In genomic region chr1:135125990-135126389, GRCm38 (mm10) we compare ENCODE assay signal across 14 mouse cellular contexts. TPM values are rescaled to one million over a fixed set of nuclear protein-coding genes. Genes with fewer than 3 reads are reported as not detected.
DNase-seq lines count a peak whose midpoint lies in the region; ATAC-seq lines count a peak whose summit lies in the region.
"Had no signal": no experiment of that assay in that cellular context is flagged by ENCODE, and none has a peak within 500 bp of the region (broad histone marks: within the 10 kb centered on the region; RNA-seq: fewer than 3 reads in every experiment).

No protein-coding gene starts in this region.

- H3K9ac ChIP-seq in hindbrain, embryonic 14.5 days, result no peak overlapping the region
- H3K9ac ChIP-seq in hindbrain, embryonic 13.5 days, result no peak overlapping the region
- 0 out of 2 replicates have a peak overlapping the region, but pooled peaks have one; percentile 6 for H3K9ac ChIP-seq in midbrain, embryonic 16.5 days (ENCODE audit: low read depth, low read length)
- no peak overlapping the region for H3K9ac ChIP-seq in midbrain, embryonic 15.5 days
- H3K9ac ChIP-seq in embryonic facial prominence, embryonic 14.5 days (ENCODE audit: low read depth, low read length), result peak overlapping the region; percentile 52
- no peak overlapping the region for H3K9ac ChIP-seq in limb, embryonic 15.5 days

- WGBS in hindbrain, embryonic 14.5 days, result 61% methylated on average over 8 of the region's 8 CpGs
- WGBS in hindbrain, embryonic 13.5 days, result 75% methylated on average over 8 of the region's 8 CpGs
- WGBS in midbrain, embryonic 16.5 days, result 63% methylated on average over 8 of the region's 8 CpGs
- 56% methylated on average over 8 of the region's 8 CpGs for WGBS in midbrain, embryonic 15.5 days
- WGBS in embryonic facial prominence, embryonic 14.5 days, result 34% methylated on average over 8 of the region's 8 CpGs
- 24% methylated on average over 8 of the region's 8 CpGs for WGBS in limb, embryonic 15.5 days

- no peaks in the 10 kb centered on the region for H3K27me3 ChIP-seq in hindbrain, embryonic 14.5 days (ENCODE audit: control insufficient read depth, insufficient read depth, low read length)
- H3K27me3 ChIP-seq in hindbrain, embryonic 13.5 days, result peaks cover 13% of the 10 kb centered on the region
- no peaks in the 10 kb centered on the region for H3K27me3 ChIP-seq in midbrain, embryonic 16.5 days (ENCODE audit: control insufficient read depth, insufficient read depth, low read depth, low read length)
- peaks cover 3% of the 10 kb centered on the region; the same call in 1 of the 2 replicates for H3K27me3 ChIP-seq in midbrain, embryonic 15.5 days (replicated peaks)
- H3K27me3 ChIP-seq in embryonic facial prominence, embryonic 14.5 days (replicated peaks; ENCODE audit: control insufficient read depth, insufficient read depth, low read length), result no peaks in the 10 kb centered on the region
- peaks cover 9% of the 10 kb centered on the region; the same call in 1 of the 2 replicates for H3K27me3 ChIP-seq in limb, embryonic 15.5 days
- H3K27me3 ChIP-seq: CH12.LX had no signal

- H3K4me1 ChIP-seq in hindbrain, embryonic 14.5 days (replicated peaks; ENCODE audit: control insufficient read depth, insufficient read depth, low read length), result 0 out of 2 replicates have a peak, but pooled peaks cover 3% of the 10 kb centered on the region
- peaks cover 12% of the 10 kb centered on the region for H3K4me1 ChIP-seq in hindbrain, embryonic 13.5 days (replicated peaks)
- H3K4me1 ChIP-seq in midbrain, embryonic 16.5 days (ENCODE audit: control insufficient read depth, insufficient read depth, low read length), result no peaks in the 10 kb centered on the region; the same call in 1 of the 2 replicates
- H3K4me1 ChIP-seq in midbrain, embryonic 15.5 days, result 0 out of 2 replicates have a peak, but pooled peaks cover 4% of the 10 kb centered on the region
- H3K4me1 ChIP-seq in embryonic facial prominence, embryonic 14.5 days (ENCODE audit: control insufficient read depth, insufficient read depth, low read length), result peaks cover 33% of the 10 kb centered on the region
- H3K4me1 ChIP-seq in limb, embryonic 15.5 days, result peaks cover 57% of the 10 kb centered on the region

- DNase-seq in hindbrain, embryonic 14.5 days (ENCODE audit: low spot score), result peak; percentile 45
- peak; percentile 71 for DNase-seq in embryonic facial prominence, embryonic 14.5 days (ENCODE audit: low spot score)
- no peak for DNase-seq in thymus, adult 18-20 months
- no peak for DNase-seq in layer of hippocampus, adult 9-10 months (ENCODE audit: low spot score)
- DNase-seq: right cerebral cortex, postnatal 14 days had no signal

- no peaks in the 10 kb centered on the region for H3K36me3 ChIP-seq in hindbrain, embryonic 14.5 days (replicated peaks; ENCODE audit: control insufficient read depth, insufficient read depth)
- H3K36me3 ChIP-seq in hindbrain, embryonic 13.5 days, result no peaks in the 10 kb centered on the region
- H3K36me3 ChIP-seq in midbrain, embryonic 16.5 days (ENCODE audit: control insufficient read depth, insufficient read depth, low read length), result no peaks in the 10 kb centered on the region
- H3K36me3 ChIP-seq in midbrain, embryonic 15.5 days (replicated peaks), result no peaks in the 10 kb centered on the region
- no peaks in the 10 kb centered on the region for H3K36me3 ChIP-seq in embryonic facial prominence, embryonic 14.5 days (ENCODE audit: control insufficient read depth, insufficient read depth, low read length)
- H3K36me3 ChIP-seq in limb, embryonic 15.5 days, result no peaks in the 10 kb centered on the region

- no peak overlapping the region for H3K4me2 ChIP-seq in hindbrain, embryonic 14.5 days (replicated peaks)
- H3K4me2 ChIP-seq in hindbrain, embryonic 13.5 days, result no peak overlapping the region
- no peak overlapping the region for H3K4me2 ChIP-seq in midbrain, embryonic 16.5 days (ENCODE audit: low read length)
- H3K4me2 ChIP-seq in midbrain, embryonic 15.5 days, result no peak overlapping the region
- peak overlapping the region; percentile 44 for H3K4me2 ChIP-seq in embryonic facial prominence, embryonic 14.5 days (ENCODE audit: low read depth, low read length)
- H3K4me2 ChIP-seq in limb, embryonic 15.5 days, result peak overlapping the region; percentile 21

- no peak overlapping the region for H3K27ac ChIP-seq in hindbrain, embryonic 14.5 days
- no peak overlapping the region for H3K27ac ChIP-seq in hindbrain, embryonic 13.5 days
- H3K27ac ChIP-seq in midbrain, embryonic 16.5 days (ENCODE audit: low read length), result no peak overlapping the region
- no peak overlapping the region for H3K27ac ChIP-seq in midbrain, embryonic 15.5 days
- peak overlapping the region; percentile 88 for H3K27ac ChIP-seq in embryonic facial prominence, embryonic 14.5 days (replicated peaks; ENCODE audit: low read depth, low read length)
- peak overlapping the region; percentile 85 for H3K27ac ChIP-seq in limb, embryonic 15.5 days
- H3K27ac ChIP-seq: stomach, postnatal 0 days had no signal

- no peak overlapping the region for H3K4me3 ChIP-seq in hindbrain, embryonic 14.5 days (replicated peaks; ENCODE audit: low read length)
- no peak overlapping the region for H3K4me3 ChIP-seq in hindbrain, embryonic 13.5 days
- H3K4me3 ChIP-seq in midbrain, embryonic 16.5 days (ENCODE audit: low read depth, low read length), result no peak overlapping the region
- no peak overlapping the region for H3K4me3 ChIP-seq in midbrain, embryonic 15.5 days
- H3K4me3 ChIP-seq in embryonic facial prominence, embryonic 14.5 days (ENCODE audit: low read depth, low read length), result peak overlapping the region; percentile 13
- 0 out of 2 replicates have a peak overlapping the region, but pooled peaks have one; percentile 11 for H3K4me3 ChIP-seq in limb, embryonic 15.5 days
- H3K4me3 ChIP-seq: myocyte had no signal

- no peak for ATAC-seq in hindbrain, embryonic 14.5 days (ENCODE audit: low FRiP score)
- no peak for ATAC-seq in hindbrain, embryonic 13.5 days (ENCODE audit: low FRiP score)
- no peak for ATAC-seq in midbrain, embryonic 16.5 days
- no peak for ATAC-seq in midbrain, embryonic 15.5 days (replicated peaks)
- no peak; the same call in 1 of the 2 replicates for ATAC-seq in embryonic facial prominence, embryonic 14.5 days (ENCODE audit: low read depth)
- ATAC-seq in limb, embryonic 15.5 days (ENCODE audit: insufficient number of reproducible peaks, low FRiP score, low TSS enrichment, low read depth), result no peak

- no peaks in the 10 kb centered on the region for H3K9me3 ChIP-seq in hindbrain, embryonic 14.5 days (ENCODE audit: control insufficient read depth, low read length)
- H3K9me3 ChIP-seq in hindbrain, embryonic 13.5 days, result no peaks in the 10 kb centered on the region
- no peaks in the 10 kb centered on the region for H3K9me3 ChIP-seq in midbrain, embryonic 16.5 days (replicated peaks; ENCODE audit: control insufficient read depth, low read length, poor library complexity, severe bottlenecking)
- no peaks in the 10 kb centered on the region for H3K9me3 ChIP-seq in midbrain, embryonic 15.5 days
- H3K9me3 ChIP-seq in embryonic facial prominence, embryonic 14.5 days (ENCODE audit: control insufficient read depth, low read length), result no peaks in the 10 kb centered on the region
- no peaks in the 10 kb centered on the region for H3K9me3 ChIP-seq in limb, embryonic 15.5 days

RNA-seq across cellular contexts. Expression of gene Ptpn7, which starts 6.5 kb away (rescaled TPM):
- polyA plus RNA-seq in hindbrain, embryonic 14.5 days (2014; fragmentation: Nextera tagmentation; extraction: Ambion mirVana), result 0.11 and 0.22 TPM in 2 replicates
- 0.62 and 0.88 TPM in 2 replicates for polyA plus RNA-seq in hindbrain, embryonic 13.5 days (2015; fragmentation: Nextera tagmentation; extraction: Ambion mirVana)
- polyA plus RNA-seq in midbrain, embryonic 16.5 days (2015; fragmentation: Nextera tagmentation; extraction: Ambion mirVana), result 0.11 and 0.26 TPM in 2 replicates
- 0.34 and 0.50 TPM in 2 replicates for polyA plus RNA-seq in midbrain, embryonic 15.5 days (2015; fragmentation: Nextera tagmentation; extraction: Ambion mirVana)
- polyA plus RNA-seq in embryonic facial prominence, embryonic 14.5 days (2014; fragmentation: Nextera tagmentation; extraction: Ambion mirVana), result 2.1 and 2.7 TPM in 2 replicates
- polyA plus RNA-seq in limb, embryonic 15.5 days (2015; fragmentation: Nextera tagmentation; extraction: Ambion mirVana), result 4.3 and 4.5 TPM in 2 replicates

RNA-seq across cellular contexts. Expression of gene Arl8a, which starts 20.6 kb away (rescaled TPM):
- polyA plus RNA-seq in hindbrain, embryonic 14.5 days (2014; fragmentation: Nextera tagmentation; extraction: Ambion mirVana), result 354 and 383 TPM in 2 replicates
- 284 and 285 TPM in 2 replicates for polyA plus RNA-seq in hindbrain, embryonic 13.5 days (2015; fragmentation: Nextera tagmentation; extraction: Ambion mirVana)
- 390 and 409 TPM in 2 replicates for polyA plus RNA-seq in midbrain, embryonic 16.5 days (2015; fragmentation: Nextera tagmentation; extraction: Ambion mirVana)
- polyA plus RNA-seq in midbrain, embryonic 15.5 days (2015; fragmentation: Nextera tagmentation; extraction: Ambion mirVana), result 401 and 406 TPM in 2 replicates
- polyA plus RNA-seq in embryonic facial prominence, embryonic 14.5 days (2014; fragmentation: Nextera tagmentation; extraction: Ambion mirVana), result 73.8 and 74.7 TPM in 2 replicates
- 59.2 and 59.8 TPM in 2 replicates for polyA plus RNA-seq in limb, embryonic 15.5 days (2015; fragmentation: Nextera tagmentation; extraction: Ambion mirVana)

RNA-seq across cellular contexts. Expression of gene Lgr6, which starts 20.9 kb away (rescaled TPM):
- 1.2 and 1.4 TPM in 2 replicates for polyA plus RNA-seq in hindbrain, embryonic 14.5 days (2014; fragmentation: Nextera tagmentation; extraction: Ambion mirVana)
- polyA plus RNA-seq in hindbrain, embryonic 13.5 days (2015; fragmentation: Nextera tagmentation; extraction: Ambion mirVana), result 0.47 and 0.92 TPM in 2 replicates
- 1.1 and 1.2 TPM in 2 replicates for polyA plus RNA-seq in midbrain, embryonic 16.5 days (2015; fragmentation: Nextera tagmentation; extraction: Ambion mirVana)
- polyA plus RNA-seq in midbrain, embryonic 15.5 days (2015; fragmentation: Nextera tagmentation; extraction: Ambion mirVana), result 0.77 and 1.0 TPM in 2 replicates
- polyA plus RNA-seq in embryonic facial prominence, embryonic 14.5 days (2014; fragmentation: Nextera tagmentation; extraction: Ambion mirVana), result 7.0 and 7.5 TPM in 2 replicates
- polyA plus RNA-seq in limb, embryonic 15.5 days (2015; fragmentation: Nextera tagmentation; extraction: Ambion mirVana), result 7.8 and 9.3 TPM in 2 replicates

RNA-seq across cellular contexts. Expression of gene Gpr37l1, which starts 41.5 kb away (rescaled TPM):
- polyA plus RNA-seq in hindbrain, embryonic 14.5 days (2014; fragmentation: Nextera tagmentation; extraction: Ambion mirVana), result 0.68 and 1.5 TPM in 2 replicates
- polyA plus RNA-seq in hindbrain, embryonic 13.5 days (2015; fragmentation: Nextera tagmentation; extraction: Ambion mirVana), result 0.35 and 0.41 TPM in 2 replicates
- 1.1 and 2.7 TPM in 2 replicates for polyA plus RNA-seq in midbrain, embryonic 16.5 days (2015; fragmentation: Nextera tagmentation; extraction: Ambion mirVana)
- polyA plus RNA-seq in midbrain, embryonic 15.5 days (2015; fragmentation: Nextera tagmentation; extraction: Ambion mirVana), result 0.87 and 1.2 TPM in 2 replicates
- polyA plus RNA-seq in embryonic facial prominence, embryonic 14.5 days (2014; fragmentation: Nextera tagmentation; extraction: Ambion mirVana), result 0.34 and 0.47 TPM in 2 replicates
- 0.15 TPM in 1 of 2 replicates, not detected in the other for polyA plus RNA-seq in limb, embryonic 15.5 days (2015; fragmentation: Nextera tagmentation; extraction: Ambion mirVana)
- polyA plus RNA-seq: heart, embryonic 14.5 days; lung, embryonic 16.5 days had no signal

Comparison
In these comparisons a context has a peak if more than half of its experiments do, and no peak if none do; other contexts are left out.
1. H3K9ac ChIP-seq: peak in midbrain, embryonic 16.5 days (single experiment) and embryonic facial prominence, embryonic 14.5 days (single experiment); none in hindbrain, embryonic 14.5 days (single experiment), hindbrain, embryonic 13.5 days (single experiment), midbrain, embryonic 15.5 days (single experiment) and limb, embryonic 15.5 days (single experiment).
2. DNase-seq: peak in hindbrain, embryonic 14.5 days (single experiment) and embryonic facial prominence, embryonic 14.5 days (single experiment); none in thymus, adult 18-20 months (0 of 2) and layer of hippocampus, adult 9-10 months (single experiment).
3. H3K27ac ChIP-seq: peak in embryonic facial prominence, embryonic 14.5 days (single experiment) and limb, embryonic 15.5 days (single experiment); none in hindbrain, embryonic 14.5 days (single experiment), hindbrain, embryonic 13.5 days (single experiment), midbrain, embryonic 16.5 days (single experiment) and midbrain, embryonic 15.5 days (single experiment).
4. H3K4me2 ChIP-seq: peak in embryonic facial prominence, embryonic 14.5 days (single experiment) and limb, embryonic 15.5 days (single experiment); none in hindbrain, embryonic 14.5 days (single experiment), hindbrain, embryonic 13.5 days (single experiment), midbrain, embryonic 16.5 days (single experiment) and midbrain, embryonic 15.5 days (single experiment).
5. H3K4me3 ChIP-seq: peak in embryonic facial prominence, embryonic 14.5 days (single experiment) and limb, embryonic 15.5 days (single experiment); none in hindbrain, embryonic 14.5 days (single experiment), hindbrain, embryonic 13.5 days (single experiment), midbrain, embryonic 16.5 days (single experiment) and midbrain, embryonic 15.5 days (single experiment).